Mouse (Mus musculus): ENCODE results near the gene Nos1ap. TPM values are rescaled to one million over a fixed set of nuclear protein-coding genes. Genes with fewer than 3 reads are reported as not detected.
A peak's percentile ranks its signal among the peaks of the same experiment; 100 is the strongest.

The Nos1ap gene
- polyA plus RNA-seq, 1 experiment from 2014 or later = 7.8 TPM

DNA sequence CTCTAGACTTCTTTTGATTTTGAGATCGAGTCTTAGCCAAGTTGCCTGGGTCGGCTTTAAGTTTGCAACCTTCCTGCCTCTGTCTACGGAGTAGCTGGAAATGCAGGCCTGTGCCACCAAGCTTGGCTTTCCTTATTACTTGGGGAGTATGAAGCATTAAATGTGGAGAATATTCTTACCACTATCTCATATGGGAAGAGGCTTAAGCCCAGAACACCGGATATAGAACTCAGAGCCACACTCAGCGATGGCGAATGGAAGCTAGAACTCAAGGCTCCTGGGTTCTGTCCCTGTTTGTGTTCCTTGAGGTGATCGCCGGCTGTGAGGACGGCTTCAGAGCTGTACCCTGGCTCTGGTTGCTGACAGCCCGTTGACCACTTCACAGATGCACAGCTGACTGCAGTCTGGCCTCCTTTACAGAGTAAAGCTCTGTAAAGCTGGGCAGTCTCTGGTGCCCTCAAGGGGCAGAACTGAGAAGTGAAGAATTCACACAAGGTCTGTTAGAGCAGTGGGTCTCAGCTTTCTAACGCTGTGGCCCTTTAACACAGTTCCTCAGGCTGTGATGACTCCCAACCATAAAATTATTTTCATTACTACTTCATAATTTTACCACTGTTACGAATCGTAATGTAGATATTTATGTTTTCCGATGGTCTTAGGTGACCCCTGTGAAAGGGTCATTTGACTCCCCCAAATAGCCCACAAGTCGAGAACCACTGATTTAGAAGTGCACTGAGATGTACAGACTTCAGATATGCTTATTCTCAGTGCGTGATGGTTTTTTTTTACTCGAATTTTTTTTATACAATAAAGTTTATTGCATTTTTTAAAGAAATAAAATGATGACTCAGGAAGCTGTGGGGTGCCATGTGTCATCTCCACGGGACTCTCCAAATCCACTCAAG lies 23.6 kb upstream of the Nos1ap start:
- DNase-seq (ENCODE audit: low spot score, missing footprints) (peak; percentile 96), ATAC-seq (ENCODE audit: low FRiP score) (peak; percentile 97)
- WGBS = 62% methylated on average over 18 of the region's 18 CpGs
- H3K4me2 ChIP-seq = no peak overlapping the region
- no peaks in the 10 kb centered on the region for H3K36me3 ChIP-seq (ENCODE audit: control insufficient read depth, insufficient read depth, low read length)
- H3K9me3 ChIP-seq (ENCODE audit: control insufficient read depth, low read length) = no peaks in the 10 kb centered on the region
- no peaks in the 10 kb centered on the region for H3K4me1 ChIP-seq (ENCODE audit: control insufficient read depth, insufficient read depth, low read length)
- no peak overlapping the region for H3K9ac ChIP-seq (ENCODE audit: low read length)
- H3K4me3 ChIP-seq (ENCODE audit: low read depth, low read length) = no peak overlapping the region
- H3K27ac ChIP-seq (ENCODE audit: low read depth, low read length) = no peak overlapping the region
- no peaks in the 10 kb centered on the region for H3K27me3 ChIP-seq (ENCODE audit: control insufficient read depth, insufficient read depth, low read length)

DNA sequence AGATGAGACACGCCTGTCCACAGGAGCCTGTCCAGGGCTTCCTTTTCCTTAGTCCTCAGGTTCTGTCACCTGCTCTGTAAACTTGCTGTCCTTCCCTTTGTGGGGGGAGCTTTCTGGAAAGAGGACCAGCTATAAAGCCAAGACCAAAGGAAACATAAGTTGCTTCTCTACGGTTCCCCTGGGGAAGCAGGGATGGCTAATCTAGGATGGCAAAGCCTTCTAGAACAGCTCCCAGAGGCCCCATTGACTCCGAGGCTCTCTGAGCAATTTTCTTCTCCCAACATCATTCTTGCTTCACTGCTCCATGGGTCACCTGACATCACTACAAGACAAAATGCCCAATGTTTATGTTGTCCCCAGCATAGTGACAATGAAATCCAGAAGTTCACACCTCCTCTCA lies 22.0 kb upstream of the Nos1ap start:
- no peak overlapping the region for H3K9ac ChIP-seq (ENCODE audit: low read length)
- H3K27ac ChIP-seq (ENCODE audit: low read depth, low read length) = no peak overlapping the region
- H3K4me3 ChIP-seq (ENCODE audit: low read depth, low read length) = no peak overlapping the region
- H3K4me2 ChIP-seq = no peak overlapping the region
- H3K9me3 ChIP-seq (ENCODE audit: control insufficient read depth, low read length) = no peaks in the 10 kb centered on the region
- H3K4me1 ChIP-seq (ENCODE audit: control insufficient read depth, insufficient read depth, low read length) = no peaks in the 10 kb centered on the region
- DNase-seq (ENCODE audit: low spot score, missing footprints) (peak; percentile 75), ATAC-seq (ENCODE audit: low FRiP score) (no peak)
- WGBS = 77% methylated on average over 3 of the region's 3 CpGs
- no peaks in the 10 kb centered on the region for H3K36me3 ChIP-seq (ENCODE audit: control insufficient read depth, insufficient read depth, low read length)
- H3K27me3 ChIP-seq (ENCODE audit: control insufficient read depth, insufficient read depth, low read length) = no peaks in the 10 kb centered on the region

DNA sequence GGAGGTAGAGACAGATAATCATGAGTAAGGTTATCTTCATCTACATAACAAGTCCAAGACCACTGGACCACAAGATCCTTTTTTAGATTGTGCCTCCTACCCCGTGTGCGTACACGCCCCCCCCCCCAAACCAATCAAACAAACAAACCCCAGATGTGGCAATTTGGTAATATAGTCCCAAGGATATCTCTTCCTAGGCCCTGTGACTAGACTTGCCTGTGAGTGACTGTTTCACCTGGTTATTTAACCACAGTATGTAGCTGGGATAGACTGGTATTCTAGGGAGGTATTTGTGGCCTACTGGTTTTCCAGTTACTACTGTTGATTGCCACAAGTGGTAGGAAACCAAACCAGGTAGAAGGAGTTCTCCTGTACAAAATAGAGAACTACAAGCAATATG lies 21.0 kb upstream of the Nos1ap start:
- H3K36me3 ChIP-seq (ENCODE audit: control insufficient read depth, insufficient read depth, low read length) = no peaks in the 10 kb centered on the region
- WGBS = 81% methylated on average over 3 of the region's 3 CpGs
- DNase-seq (ENCODE audit: low spot score, missing footprints) = no peak

DNA sequence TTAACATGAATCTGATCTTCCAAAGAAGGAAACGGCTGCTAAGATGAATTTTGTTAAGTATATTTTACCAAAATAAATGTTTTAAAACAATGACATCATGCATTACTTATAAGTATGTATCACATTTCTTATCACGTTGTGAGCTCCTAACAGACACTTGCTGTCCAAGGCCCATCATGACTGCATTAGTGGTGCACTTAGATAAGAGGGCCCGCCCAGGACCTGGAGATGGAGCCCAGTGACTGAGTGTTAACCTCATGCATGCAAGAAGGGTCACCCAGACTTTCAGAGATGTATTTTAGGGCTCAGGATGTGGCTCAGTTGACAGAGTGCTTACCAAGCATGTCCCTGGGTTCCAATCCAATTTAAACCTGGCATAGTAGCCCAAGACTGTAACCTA lies 20.6 kb upstream of the Nos1ap start:
- H3K36me3 ChIP-seq (ENCODE audit: control insufficient read depth, insufficient read depth, low read length) = no peaks in the 10 kb centered on the region
- ATAC-seq (ENCODE audit: low FRiP score) (no peak), DNase-seq (ENCODE audit: low spot score, missing footprints) (no peak)
- H3K9ac ChIP-seq (ENCODE audit: low read length) = no peak overlapping the region
- H3K4me1 ChIP-seq (ENCODE audit: control insufficient read depth, insufficient read depth, low read length) = no peaks in the 10 kb centered on the region
- no peak overlapping the region for H3K4me2 ChIP-seq
- H3K4me3 ChIP-seq (ENCODE audit: low read depth, low read length) = no peak overlapping the region
- no peaks in the 10 kb centered on the region for H3K9me3 ChIP-seq (ENCODE audit: control insufficient read depth, low read length)
- no peak overlapping the region for H3K27ac ChIP-seq (ENCODE audit: low read depth, low read length)
- H3K27me3 ChIP-seq (ENCODE audit: control insufficient read depth, insufficient read depth, low read length) = no peaks in the 10 kb centered on the region
- WGBS = 84% methylated on average over 3 of the region's 3 CpGs

More for the DNA sequence above, 21.0 kb upstream of the Nos1ap start:
- Histone ChIP-seq H3K27me3 (ENCODE audit: control insufficient read depth, insufficient read depth, low read length) (no peaks in the 10 kb centered on the region), H3K4me1 (ENCODE audit: control insufficient read depth, insufficient read depth, low read length) (no peaks in the 10 kb centered on the region), H3K27ac (ENCODE audit: low read depth, low read length) (no peak overlapping the region), H3K4me3 (ENCODE audit: low read depth, low read length) (no peak overlapping the region), H3K9me3 (ENCODE audit: control insufficient read depth, low read length) (no peaks in the 10 kb centered on the region), H3K9ac (ENCODE audit: low read length) (no peak overlapping the region), H3K4me2 (no peak overlapping the region)
- no peak for ATAC-seq (ENCODE audit: low FRiP score)

DNA sequence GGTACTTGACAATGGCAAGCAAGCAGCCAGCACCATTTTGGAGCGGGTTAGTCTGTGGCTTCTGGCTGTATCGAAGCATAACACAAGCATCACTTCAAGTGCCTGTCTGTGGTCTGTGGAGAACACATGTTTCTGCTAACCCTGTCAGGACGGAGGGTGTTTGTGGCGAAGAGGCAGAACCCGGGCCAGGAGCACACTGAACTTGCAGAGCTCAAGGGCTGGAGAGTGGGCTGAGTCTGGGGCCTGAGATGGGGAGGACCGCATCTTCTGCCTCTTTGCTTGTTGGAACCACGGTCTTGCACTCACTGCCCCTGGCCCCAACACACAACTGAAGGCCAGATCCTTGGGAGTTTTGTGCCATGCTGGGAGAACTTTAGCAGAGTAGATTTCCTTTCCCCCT lies 20.2 kb upstream of the Nos1ap start:
- no peak overlapping the region for H3K9ac ChIP-seq (ENCODE audit: low read length)
- DNase-seq (ENCODE audit: low spot score, missing footprints) (no peak), ATAC-seq (ENCODE audit: low FRiP score) (no peak)
- no peak overlapping the region for H3K27ac ChIP-seq (ENCODE audit: low read depth, low read length)
- no peaks in the 10 kb centered on the region for H3K36me3 ChIP-seq (ENCODE audit: control insufficient read depth, insufficient read depth, low read length)
- no peak overlapping the region for H3K4me2 ChIP-seq
- no peaks in the 10 kb centered on the region for H3K4me1 ChIP-seq (ENCODE audit: control insufficient read depth, insufficient read depth, low read length)
- H3K9me3 ChIP-seq (ENCODE audit: control insufficient read depth, low read length) = no peaks in the 10 kb centered on the region
- H3K4me3 ChIP-seq (ENCODE audit: low read depth, low read length) = no peak overlapping the region
- no peaks in the 10 kb centered on the region for H3K27me3 ChIP-seq (ENCODE audit: control insufficient read depth, insufficient read depth, low read length)
- WGBS = 88% methylated on average over 7 of the region's 7 CpGs

DNA sequence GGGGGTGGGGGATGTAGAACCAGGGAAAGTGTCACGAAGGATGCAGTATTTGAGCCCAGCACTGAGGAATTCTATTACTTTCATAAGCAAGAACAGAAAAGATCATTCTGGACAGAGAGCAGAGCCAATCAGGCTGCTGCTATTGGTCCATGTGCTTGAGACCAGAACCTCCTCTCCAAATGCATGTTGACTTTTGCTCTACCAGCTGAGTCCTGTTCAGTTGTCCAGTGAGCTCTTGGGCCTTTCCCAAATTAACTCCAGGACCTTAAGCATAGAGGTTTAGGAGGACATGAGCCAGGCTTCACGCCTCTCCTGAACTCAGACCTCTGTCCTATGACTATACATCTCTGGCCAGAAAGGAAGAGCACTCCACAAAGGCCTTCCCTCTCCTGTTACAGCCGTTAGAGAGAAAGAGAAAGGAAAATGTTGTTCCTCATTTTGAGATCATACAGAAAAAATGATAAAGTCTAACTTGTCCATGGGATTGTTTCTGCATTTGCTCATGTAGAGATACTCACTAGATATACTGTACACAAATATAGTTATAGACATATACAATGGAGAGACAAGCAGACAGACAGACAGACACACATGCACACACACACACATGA lies 18.9 kb upstream of the Nos1ap start:
- DNase-seq (ENCODE audit: low spot score, missing footprints) (peak; percentile 45), ATAC-seq (ENCODE audit: low FRiP score) (no peak)
- WGBS = 91% methylated on average over 3 of the region's 3 CpGs
- H3K4me2 ChIP-seq = no peak overlapping the region
- H3K4me3 ChIP-seq (ENCODE audit: low read depth, low read length) = no peak overlapping the region
- H3K9ac ChIP-seq (ENCODE audit: low read length) = no peak overlapping the region
- H3K36me3 ChIP-seq (ENCODE audit: control insufficient read depth, insufficient read depth, low read length) = no peaks in the 10 kb centered on the region
- no peak overlapping the region for H3K27ac ChIP-seq (ENCODE audit: low read depth, low read length)
- no peaks in the 10 kb centered on the region for H3K9me3 ChIP-seq (ENCODE audit: control insufficient read depth, low read length)
- H3K4me1 ChIP-seq (ENCODE audit: control insufficient read depth, insufficient read depth, low read length) = no peaks in the 10 kb centered on the region
- no peaks in the 10 kb centered on the region for H3K27me3 ChIP-seq (ENCODE audit: control insufficient read depth, insufficient read depth, low read length)

DNA sequence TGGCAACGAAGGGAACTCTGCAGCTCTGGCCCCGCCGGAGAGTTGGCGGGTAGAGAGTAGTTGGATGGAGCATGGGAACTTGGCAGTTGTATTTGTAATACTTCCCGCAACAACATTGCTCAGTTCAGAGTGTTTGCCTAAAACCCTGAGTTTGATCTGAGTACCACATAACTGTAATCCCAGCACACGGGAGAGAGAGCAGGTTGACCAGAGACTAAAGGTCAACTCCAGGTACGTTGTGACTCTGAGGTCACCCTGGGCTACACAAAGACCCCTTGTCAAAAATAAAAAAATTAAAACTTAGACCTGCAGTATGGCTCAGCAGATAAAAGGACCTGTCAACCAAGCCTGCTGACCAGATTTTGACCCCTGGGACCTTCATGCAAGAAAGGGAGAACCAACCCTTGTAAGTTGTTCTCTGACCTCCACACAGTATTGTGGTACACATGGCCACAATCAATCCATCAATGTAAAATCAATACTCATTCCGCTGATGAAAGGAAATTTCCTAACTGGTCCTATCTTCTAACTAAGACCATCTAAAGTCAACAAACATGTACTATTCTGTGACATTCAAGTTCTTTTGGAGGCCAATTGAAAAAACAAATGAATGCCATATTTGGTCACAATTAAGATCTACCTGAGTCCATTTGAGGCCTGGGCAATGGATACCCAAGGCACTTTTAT lies 17.7 kb upstream of the Nos1ap start:
- H3K36me3 ChIP-seq (ENCODE audit: control insufficient read depth, insufficient read depth, low read length) = no peaks in the 10 kb centered on the region

DNA sequence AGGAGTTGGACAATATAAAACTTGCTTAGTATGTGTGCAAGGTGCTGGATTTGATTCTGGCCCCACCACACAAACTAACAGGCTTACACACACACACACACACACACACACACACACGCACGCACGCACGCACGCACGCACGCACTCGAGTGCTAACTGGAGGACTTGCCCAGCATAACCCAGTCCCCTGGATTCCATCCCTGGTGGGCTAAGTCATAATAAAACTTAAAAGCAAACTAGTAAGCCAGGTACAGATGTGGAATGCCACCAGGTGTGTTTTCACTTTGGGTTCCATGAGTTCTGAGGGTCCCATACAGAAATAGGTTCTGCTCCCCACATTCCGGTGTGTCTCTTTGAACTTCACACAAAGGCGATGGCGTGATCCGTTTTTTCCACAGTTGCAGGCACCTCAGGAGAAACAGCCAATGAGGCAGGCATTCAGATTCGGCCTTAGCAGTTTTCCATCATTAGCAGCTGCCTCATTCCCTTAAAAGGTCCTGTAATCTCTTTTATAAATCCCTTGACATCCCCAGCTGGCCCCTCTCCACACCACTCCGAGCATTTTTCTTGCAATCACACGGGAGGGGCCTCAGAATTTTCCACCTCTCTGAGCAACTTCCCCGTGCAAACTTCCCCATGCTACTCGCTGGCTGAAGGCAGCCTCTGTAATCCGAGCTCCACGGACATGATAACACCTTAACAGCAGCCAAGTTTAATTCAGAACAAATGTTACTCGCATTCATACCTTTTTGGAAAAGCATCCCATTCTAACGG lies 15.8 kb upstream of the Nos1ap start:
- no peak overlapping the region for H3K4me3 ChIP-seq (ENCODE audit: low read depth, low read length)
- no peak overlapping the region for H3K27ac ChIP-seq (ENCODE audit: low read depth, low read length)
- no peaks in the 10 kb centered on the region for H3K36me3 ChIP-seq (ENCODE audit: control insufficient read depth, insufficient read depth, low read length)
- 76% methylated on average over 21 of the region's 21 CpGs for WGBS
- H3K9ac ChIP-seq (ENCODE audit: low read length) = no peak overlapping the region
- H3K4me2 ChIP-seq = no peak overlapping the region
- no peaks in the 10 kb centered on the region for H3K9me3 ChIP-seq (ENCODE audit: control insufficient read depth, low read length)
- H3K4me1 ChIP-seq (ENCODE audit: control insufficient read depth, insufficient read depth, low read length) = no peaks in the 10 kb centered on the region
- ATAC-seq (ENCODE audit: low FRiP score) (no peak), DNase-seq (ENCODE audit: low spot score, missing footprints) (no peak)
- H3K27me3 ChIP-seq (ENCODE audit: control insufficient read depth, insufficient read depth, low read length) = no peaks in the 10 kb centered on the region

More for the DNA sequence above, 17.7 kb upstream of the Nos1ap start:
- no peak overlapping the region for H3K9ac ChIP-seq (ENCODE audit: low read length)
- no peaks in the 10 kb centered on the region for H3K9me3 ChIP-seq (ENCODE audit: control insufficient read depth, low read length)
- ATAC-seq (ENCODE audit: low FRiP score) (no peak), DNase-seq (ENCODE audit: low spot score, missing footprints) (peak; percentile 44)
- no peaks in the 10 kb centered on the region for H3K4me1 ChIP-seq (ENCODE audit: control insufficient read depth, insufficient read depth, low read length)
- H3K4me2 ChIP-seq = no peak overlapping the region
- WGBS = 93% methylated on average over 8 of the region's 8 CpGs
- H3K27ac ChIP-seq (ENCODE audit: low read depth, low read length) = no peak overlapping the region
- H3K4me3 ChIP-seq (ENCODE audit: low read depth, low read length) = no peak overlapping the region
- no peaks in the 10 kb centered on the region for H3K27me3 ChIP-seq (ENCODE audit: control insufficient read depth, insufficient read depth, low read length)

Data from midbrain, embryonic 11.5 days (tissue).